Mouse (Mus musculus): Measurements from ENCODE around the gene Tssc4.

Tssc4 gene

GRCm38 (mm10) chr7:143112395-143112794, 43.3 kb downstream of the Tssc4 start:
- no peak for DNase-seq

DNA sequence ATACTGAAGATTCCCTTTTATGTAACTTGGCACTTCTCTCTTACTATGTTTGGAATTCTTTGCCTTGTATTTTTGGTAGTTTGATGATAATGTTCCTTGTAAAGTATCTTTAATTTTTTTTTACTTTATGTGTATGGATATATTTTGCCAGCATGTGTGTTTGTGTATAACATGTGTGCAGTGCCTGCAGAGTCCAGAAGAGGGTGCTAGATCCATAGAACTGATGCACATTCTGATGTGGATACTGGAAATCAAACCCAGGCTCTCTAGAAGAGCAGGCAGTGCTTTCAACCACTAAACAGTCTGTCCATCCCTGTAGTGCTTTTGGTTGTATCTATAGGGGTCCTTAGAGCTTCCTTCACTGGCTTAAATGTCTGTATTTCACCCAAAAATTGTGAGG, 45.7 kb downstream of the Tssc4 start:
- no peak for DNase-seq

DNA sequence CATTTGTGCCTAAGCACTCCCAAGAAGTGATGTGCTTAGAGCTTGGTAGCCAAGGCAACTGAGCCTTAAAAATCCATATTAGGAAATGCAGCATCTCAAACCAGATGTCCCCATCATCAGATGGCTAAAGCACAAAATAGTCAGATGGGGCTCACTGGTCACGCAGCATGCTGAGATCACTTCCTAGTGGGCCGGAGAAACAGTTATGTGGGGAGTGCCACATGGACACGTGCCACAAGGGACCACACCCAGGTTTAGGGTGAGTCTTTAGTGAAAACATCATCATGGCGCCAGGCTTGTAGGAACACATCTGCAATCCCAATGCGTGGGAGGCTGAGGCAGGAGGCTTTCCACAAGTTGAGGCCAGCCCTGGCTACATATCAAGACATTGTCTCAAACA, 47.5 kb downstream of the Tssc4 start:
- no peak for DNase-seq

GRCm38 (mm10) chr7:143119407-143119806, 50.4 kb downstream of the Tssc4 start:
- DNase-seq, result no peak

- no peak for DNase-seq
Measured at GRCm38 (mm10) chr7:143119826-143120225, 50.8 kb downstream of the Tssc4 start.
